Mouse (Mus musculus) activated CD4-positive, CD25-positive, alpha-beta regulatory T cell (primary cell): ENCODE results near the gene Clic1. TPM values are rescaled to one million over a fixed set of nuclear protein-coding genes. Genes with fewer than 3 reads are reported as not detected.

Experiments
- polyA plus RNA-seq, 2 experiments: library from polyadenylated mRNA; unstranded; fragments of 100-300 nt; shearing (Covaris generic); gene quantifications; one replicate each; pipeline ENCODE4 v1.2.1; 2017

The Clic1 gene
- polyA plus RNA-seq, result 100 to 1,000 TPM; 647 to 661 TPM

GRCm38 (mm10) chr17:35049561-35050016 lies at the start of gene Clic1:
Gene Clic1, plus strand, starts transcription at chr17:35049966.

GRCm38 (mm10) chr17:35000717-35001451 lies 48.9 kb upstream of the Clic1 start, which contains the start of gene Vars:
Gene Vars, plus strand, starts transcription at chr17:35000987.

GRCm38 (mm10) chr17:35016376-35016775 lies 33.4 kb upstream of the Clic1 start, which contains the start of gene Vwa7:
Gene Vwa7, plus strand, starts transcription at chr17:35016579.

GRCm38 (mm10) chr17:35027277-35028068 lies 22.3 kb upstream of the Clic1 start, which contains the start of gene Sapcd1:
Gene Sapcd1, minus strand, starts transcription at chr17:35028016.

GRCm38 (mm10) chr17:35046681-35047455 lies 2.9 kb upstream of the Clic1 start, which contains the start of gene Msh5:
Gene Msh5, minus strand, starts transcription at chr17:35046745.

GRCm38 (mm10) chr17:35058911-35059892 lies 9.4 kb downstream of the Clic1 start, which contains the start of gene Ddah2:
Gene Ddah2, plus strand, starts transcription at chr17:35059035.

GRCm38 (mm10) chr17:35064951-35065947 lies 15.5 kb downstream of the Clic1 start, which contains the start of gene Ly6g6c:
Gene Ly6g6c, plus strand, starts transcription at chr17:35065388.

GRCm38 (mm10) chr17:35066084-35066483 lies 16.3 kb downstream of the Clic1 start, which contains the start of gene Mpig6b:
Gene Mpig6b, minus strand, starts transcription at chr17:35066184.

GRCm38 (mm10) chr17:35076507-35077176 lies 26.9 kb downstream of the Clic1 start, which contains the start of gene Ly6g6e:
Gene Ly6g6e, plus strand, starts transcription at chr17:35076902.

GRCm38 (mm10) chr17:35077786-35078233 lies 28.0 kb downstream of the Clic1 start, which contains the start of gene Ly6g6d:
Gene Ly6g6d, minus strand, starts transcription at chr17:35078065.

GRCm38 (mm10) chr17:35085208-35085865 lies 35.6 kb downstream of the Clic1 start, which contains the start of gene Ly6g6f:
Gene Ly6g6f, minus strand, starts transcription at chr17:35085610.

GRCm38 (mm10) chr17:35088825-35089644 lies 39.3 kb downstream of the Clic1 start, which contains the start of gene Abhd16a:
Gene Abhd16a, plus strand, starts transcription at chr17:35089263.

GRCm38 (mm10) chr17:35108097-35108496 lies 58.3 kb downstream of the Clic1 start, which contains the start of gene Ly6g5c:
Gene Ly6g5c, plus strand, starts transcription at chr17:35108279.

